Mouse (Mus musculus) liver, postnatal 0 days (tissue): ENCODE data around the gene Vmn2r108.

Source experiments
- CTCF ChIP-seq: sonication (generic); IDR thresholded peaks from 2 replicates; pipeline ENCODE4 v1.5.1; 2016; ENCODE audit warnings: antibody characterized with exemption, low read depth
- EP300 ChIP-seq: IDR thresholded peaks from 2 replicates; pipeline ENCODE4 v1.6.1; 2016; ENCODE audit warnings: antibody characterized with exemption, low read depth, mild to moderate bottlenecking

DNA sequence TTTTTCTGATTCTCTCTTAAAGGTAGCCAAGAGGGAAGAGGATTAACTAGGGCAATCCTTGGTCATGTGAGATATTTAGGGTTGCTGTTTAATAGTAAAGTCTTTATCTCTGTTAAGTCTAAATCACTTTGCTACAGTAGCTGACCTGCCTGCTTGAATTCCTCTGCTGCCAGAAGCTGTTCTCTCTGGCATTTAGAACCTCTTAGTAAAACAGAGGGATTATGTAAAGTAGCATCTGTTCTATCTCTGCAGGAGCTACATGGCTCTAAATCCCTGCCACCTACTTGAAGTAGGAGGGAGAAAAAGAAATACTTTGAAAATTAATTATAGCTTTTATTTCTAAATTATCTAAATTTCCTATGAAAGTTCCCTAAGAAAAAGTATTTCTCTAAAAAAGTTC is 41.9 kb downstream of the Vmn2r108 start:
- TF ChIP-seq CTCF (no peak), EP300 (no peak)
